Mouse (Mus musculus) CH12.LX (cell line): ENCODE data around the gene Fndc7. TPM values are rescaled to one million over a fixed set of nuclear protein-coding genes. Genes with fewer than 3 reads are reported as not detected.

Experiments used
- DNase-seq: peaks from one replicate; pipeline ENCODE4 v3.0.0-alpha.2; 2013; ENCODE audit errors: extremely low read depth
- H3K27ac ChIP-seq: 2 replicates; pipeline ENCODE4 v1.5.1; 2012; ENCODE audit warnings: low read depth, mild to moderate bottlenecking, control low read depth, moderate library complexity; ENCODE audit not compliant: insufficient read depth
- H3K27me3 ChIP-seq: replicated peaks from 2 replicates; pipeline ENCODE3; 2012; ENCODE audit warnings: inconsistent platforms
- H3K36me3 ChIP-seq, 2 experiments: replicated peaks in 1 of 2; 2 replicates each; pipeline versions ENCODE3 to v1.6.1; 2012; ENCODE audit warnings: inconsistent platforms in 1 of 2, low read length in 1 of 2, mild to moderate bottlenecking in 1 of 2, mixed read lengths in 1 of 2, moderate library complexity in 1 of 2; ENCODE audit not compliant: control insufficient read depth in 1 of 2, insufficient read depth in 1 of 2
- H3K4me1 ChIP-seq, 2 experiments: 2 replicates each; pipeline ENCODE4 v1.6.1; 2012; ENCODE audit warnings: inconsistent platforms in 1 of 2, moderate library complexity in 1 of 2; ENCODE audit not compliant: insufficient read depth in 2 of 2, control insufficient read depth in 1 of 2
- H3K4me2 ChIP-seq: 2 replicates; pipeline ENCODE4 v1.6.1; 2012; ENCODE audit warnings: low read depth, mild to moderate bottlenecking, control low read depth; ENCODE audit not compliant: poor library complexity, insufficient read depth, severe bottlenecking
- H3K4me3 ChIP-seq, 3 experiments: fragments of 150-350 bp in 1 of 3; sonication (generic) in 1 of 3; replicated peaks in 1 of 3; 2 replicates each; pipeline versions ENCODE3 to v1.5.1; 2011 to 2012; ENCODE audit warnings: low read depth in 2 of 3, low read length in 2 of 3, mild to moderate bottlenecking in 2 of 3, moderate library complexity in 2 of 3, control low read depth in 1 of 3, improper control_type of control experiment in 1 of 3, inconsistent platforms in 1 of 3, mixed read lengths in 1 of 3; ENCODE audit not compliant: poor library complexity in 1 of 3
- H3K79me2 ChIP-seq: replicated peaks from 2 replicates; pipeline ENCODE4 v1.6.1; 2012; ENCODE audit warnings: mild to moderate bottlenecking, moderate library complexity; ENCODE audit not compliant: control insufficient read depth, poor library complexity, insufficient read depth, severe bottlenecking; ENCODE audit errors: extremely low read depth
- H3K9ac ChIP-seq: 2 replicates; pipeline ENCODE4 v1.6.1; 2012; ENCODE audit warnings: low read depth, mild to moderate bottlenecking, control low read depth, moderate library complexity; ENCODE audit not compliant: insufficient read depth
- H3K9me3 ChIP-seq: replicated peaks from 2 replicates; pipeline ENCODE3; 2012; ENCODE audit warnings: low read length, inconsistent platforms, mixed read lengths
- BHLHE40 ChIP-seq: IDR thresholded peaks from 2 replicates; pipeline ENCODE4 v1.6.1; 2011; ENCODE audit warnings: mild to moderate bottlenecking, low read depth, low read length, improper control_type of control experiment
- CHD1 ChIP-seq: IDR thresholded peaks from 2 replicates; pipeline ENCODE4 v1.6.1; 2012; ENCODE audit warnings: low read depth, low read length, improper control_type of control experiment, inconsistent platforms
- CHD2 ChIP-seq: IDR thresholded peaks from 2 replicates; pipeline ENCODE4 v1.6.1; 2011; ENCODE audit warnings: low read length, improper control_type of control experiment
- EP300 ChIP-seq: IDR thresholded peaks from 2 replicates; pipeline ENCODE4 v1.6.1; 2011; ENCODE audit warnings: low read length, improper control_type of control experiment
- ETS1 ChIP-seq: conservative IDR thresholded peaks from 2 replicates; pipeline ENCODE4 v1.6.1; 2012; ENCODE audit warnings: low read depth, mild to moderate bottlenecking, inconsistent platforms, low read length, improper control_type of control experiment, moderate library complexity
- GABPA ChIP-seq: IDR thresholded peaks from 2 replicates; pipeline ENCODE4 v1.6.1; 2012; ENCODE audit warnings: low read depth, low read length, improper control_type of control experiment, inconsistent platforms; ENCODE audit not compliant: insufficient replicate concordance
- HCFC1 ChIP-seq: IDR thresholded peaks from 2 replicates; pipeline ENCODE4 v1.6.1; 2012; ENCODE audit warnings: low read depth, mild to moderate bottlenecking, inconsistent platforms, low read length, improper control_type of control experiment
- IRF4 ChIP-seq: IDR thresholded peaks from 2 replicates; pipeline ENCODE4 v1.6.1; 2014; ENCODE audit warnings: low read depth, mild to moderate bottlenecking, inconsistent platforms, low read length, improper control_type of control experiment
- KAT2A ChIP-seq: IDR thresholded peaks from 2 replicates; pipeline ENCODE4 v1.6.1; 2012; ENCODE audit warnings: low read length, improper control_type of control experiment, inconsistent platforms; ENCODE audit not compliant: insufficient replicate concordance
- MAZ ChIP-seq: IDR thresholded peaks from 2 replicates; pipeline ENCODE4 v1.6.1; 2012; ENCODE audit warnings: low read depth, mild to moderate bottlenecking, inconsistent platforms, low read length, improper control_type of control experiment, moderate library complexity
- MEF2A ChIP-seq: IDR thresholded peaks from 2 replicates; pipeline ENCODE4 v1.6.1; 2014; ENCODE audit warnings: low read depth, mild to moderate bottlenecking, inconsistent platforms, low read length, improper control_type of control experiment, borderline replicate concordance
- MXI1 ChIP-seq: IDR thresholded peaks from 2 replicates; pipeline ENCODE4 v1.6.1; 2011; ENCODE audit warnings: mild to moderate bottlenecking, low read depth, low read length, improper control_type of control experiment
- MYC ChIP-seq: IDR thresholded peaks from 2 replicates; pipeline ENCODE4 v1.6.1; 2011; ENCODE audit warnings: low read depth, mild to moderate bottlenecking, improper control_type of control experiment, low read length
- NELFE ChIP-seq: IDR thresholded peaks from 2 replicates; pipeline ENCODE4 v1.6.1; 2011; ENCODE audit warnings: low read depth, low read length, improper control_type of control experiment
- PAX5 ChIP-seq: IDR thresholded peaks from 2 replicates; pipeline ENCODE4 v1.6.1; 2012; ENCODE audit warnings: low read length, inconsistent platforms, mixed read lengths
- POLR2AphosphoS2 ChIP-seq: IDR thresholded peaks from 2 replicates; pipeline ENCODE4 v1.6.1; 2011; ENCODE audit warnings: low read depth, low read length, improper control_type of control experiment
- RAD21 ChIP-seq: IDR thresholded peaks from 2 replicates; pipeline ENCODE4 v1.6.1; 2011; ENCODE audit warnings: low read depth, mild to moderate bottlenecking, low read length, improper control_type of control experiment, moderate library complexity
- SMC3 ChIP-seq: IDR thresholded peaks from 2 replicates; pipeline ENCODE4 v1.6.1; 2011; ENCODE audit warnings: low read depth, low read length, improper control_type of control experiment
- TBP ChIP-seq: conservative IDR thresholded peaks from 2 replicates; pipeline ENCODE4 v1.6.1; 2011; ENCODE audit warnings: low read depth, low read length, improper control_type of control experiment
- UBTF ChIP-seq: IDR thresholded peaks from 2 replicates; pipeline ENCODE4 v1.6.1; 2012; ENCODE audit warnings: low read depth, mild to moderate bottlenecking, inconsistent platforms, low read length, improper control_type of control experiment, moderate library complexity
- USF1 ChIP-seq: IDR thresholded peaks from 2 replicates; pipeline ENCODE4 v1.6.1; 2014; ENCODE audit warnings: low read depth, mild to moderate bottlenecking, inconsistent platforms, low read length, improper control_type of control experiment
- USF2 ChIP-seq: conservative IDR thresholded peaks from 2 replicates; pipeline ENCODE4 v1.6.1; 2011; ENCODE audit warnings: low read depth, low read length, improper control_type of control experiment
- ZMIZ1 ChIP-seq: IDR thresholded peaks from 2 replicates; pipeline ENCODE4 v1.6.1; 2012; ENCODE audit warnings: low read depth, mild to moderate bottlenecking, inconsistent platforms, low read length, improper control_type of control experiment
- ZNF384 ChIP-seq: IDR thresholded peaks from 2 replicates; pipeline ENCODE4 v1.6.1; 2012; ENCODE audit warnings: low read depth, low read length, improper control_type of control experiment, inconsistent platforms
- dilution Hi-C: fragments of 300-500 bp; cut with MboI; formaldehyde crosslinking; loops from 2 replicates; pipeline ENCODE4 v1.14.3; 2020; ENCODE audit warnings: low sequenced_read_pairs; ENCODE audit not compliant: extremely low pct_unique_long_range_greater_than_20kb, extremely low pct_ligation_motif_present
- in situ Hi-C: fragments of 300-500 bp; cut with MboI; formaldehyde crosslinking; loops from 3 replicates; pipeline ENCODE4 v1.14.3; 2019; ENCODE audit warnings: low sequenced_read_pairs, low pct_ligation_motif_present, low pct_unique_long_range_greater_than_20kb, mixed read lengths
- polyA plus RNA-seq: library from polyadenylated mRNA; unstranded; fragments of >175 nt; gene quantifications from 2 replicates; pipeline ENCODE4 v1.2.1, GENCODE M21; 2012; ENCODE audit warnings: low read depth; ENCODE audit not compliant: insufficient read length
- total RNA-seq, 2 experiments: library from RNA; depleted of rRNA; stranded (reverse); fragments of 300-350 nt in 1 of 2; fragments of >200 nt in 1 of 2; gene quantifications; 2 replicates each; pipeline ENCODE4 v1.2.3; 2012 to 2014

Fndc7 gene
- total and polyA plus RNA-seq, 3 experiments = 0.61 to 1.1 (median 0.81) TPM

DNA sequence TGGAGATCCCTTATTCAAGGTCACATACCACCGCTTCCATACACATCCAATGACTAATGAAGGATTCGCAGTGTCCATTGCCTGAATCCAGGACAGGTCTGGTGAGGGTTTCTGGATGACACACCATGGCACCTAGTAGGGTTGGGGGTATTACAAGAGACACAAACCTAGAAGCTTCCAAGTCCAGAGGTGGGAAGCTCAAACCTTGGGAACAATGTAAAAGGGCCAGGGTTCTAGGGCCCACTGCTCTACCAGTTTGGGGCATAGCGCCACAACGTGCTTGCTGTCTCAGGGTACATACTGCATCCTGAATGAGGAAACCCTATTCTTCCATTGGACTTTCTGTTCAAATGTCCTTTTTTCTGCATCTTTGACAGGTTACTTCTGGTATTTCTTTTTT lies 8.8 kb upstream of the Fndc7 start:
- no peak for TF ChIP-seq SMC3
- no peak for TF ChIP-seq UBTF
- TF ChIP-seq CHD1 = no peak
- TF ChIP-seq TBP = no peak
- peak; percentile 53; the same call in 1 of the 2 replicates for TF ChIP-seq POLR2AphosphoS2
- TF ChIP-seq MYC = no peak
- in situ Hi-C loops (no loop called here), dilution Hi-C loops (no loop called here)
- Histone ChIP-seq H3K27me3 (no peaks in the 10 kb centered on the region), H3K9ac (no peak overlapping the region), H3K4me3 (no peak overlapping the region), H3K9me3 (no peaks in the 10 kb centered on the region), H3K27ac (no peak overlapping the region; the same call in 1 of the 2 replicates), H3K79me2 (no peaks in the 10 kb centered on the region; the same call in 1 of the 2 replicates), H3K4me2 (no peak overlapping the region), H3K36me3 (peaks cover 4 to 18% of the 10 kb centered on the region in 2 experiments), H3K4me1 (peaks cover 9 to 41% of the 10 kb centered on the region in 2 experiments; a peak in 3 of 4 replicates)
- no peak for DNase-seq

- DNase-seq = no peak
- no peaks in the 10 kb centered on the region for H3K9me3 ChIP-seq
These were observed 3.1 kb upstream of the Fndc7 start for GRCm38 (mm10) chr3:108892914-108893313.

DNA sequence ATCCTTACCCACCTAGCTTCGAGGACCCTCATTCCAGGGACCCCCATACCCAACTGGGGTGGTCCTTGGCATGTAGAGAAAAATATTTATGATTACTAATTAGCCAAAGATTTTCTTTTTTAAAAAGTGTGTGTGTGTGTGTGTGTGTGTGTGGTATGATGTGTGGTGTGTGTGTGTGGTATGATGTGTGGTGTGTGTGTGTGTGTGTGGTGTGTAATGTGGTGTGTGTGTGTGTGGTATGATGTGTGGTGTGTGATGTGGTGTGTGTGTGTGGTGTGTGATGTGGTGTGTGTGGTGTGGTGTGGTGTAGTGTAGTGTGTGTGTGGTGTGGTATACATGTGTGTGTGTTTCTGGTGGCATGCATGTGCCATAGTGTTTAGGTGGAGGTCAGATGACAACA lies 2.3 kb upstream of the Fndc7 start:
- TF ChIP-seq ZNF384 (no peak), GABPA (no peak)
- dilution Hi-C loops (no loop called here), in situ Hi-C loops (no loop called here)
- Histone ChIP-seq H3K27ac (no peak overlapping the region), H3K9ac (no peak overlapping the region), H3K4me1 (peaks cover 5 to 26% of the 10 kb centered on the region in 2 experiments; a peak in 3 of 4 replicates), H3K4me2 (no peak overlapping the region), H3K36me3 (no peaks in the 10 kb centered on the region), H3K27me3 (no peaks in the 10 kb centered on the region), H3K9me3 (no peaks in the 10 kb centered on the region), H3K79me2 (no peaks in the 10 kb centered on the region), H3K4me3 (no peak overlapping the region)
- no peak for DNase-seq

More at GRCm38 (mm10) chr3:108892914-108893313, 3.1 kb upstream of the Fndc7 start:
- in situ Hi-C loops = no loop called here
- H3K4me3 ChIP-seq = no peak overlapping the region
- TF ChIP-seq NELFE (no peak), EP300 (no peak), CHD2 (no peak), MXI1 (no peak), ETS1 (no peak), MAZ (no peak), KAT2A (no peak), USF1 (no peak), IRF4 (no peak), HCFC1 (no peak), USF2 (no peak), ZMIZ1 (no peak), MEF2A (no peak), PAX5 (no peak), POLR2AphosphoS2 (no peak), BHLHE40 (no peak), RAD21 (no peak), GABPA (no peak)
- TF ChIP-seq, all 38 proteins: peak for 0
- Histone ChIP-seq H3K79me2 (no peaks in the 10 kb centered on the region), H3K4me1 (peaks cover 7 to 19% of the 10 kb centered on the region in 2 experiments; a peak in 3 of 4 replicates), H3K27me3 (no peaks in the 10 kb centered on the region), H3K36me3 (no peaks in the 10 kb centered on the region), H3K4me2 (no peak overlapping the region), H3K27ac (no peak overlapping the region), H3K9ac (no peak overlapping the region)
- dilution Hi-C loops = no loop called here
